Mouse (Mus musculus) kidney, adult 8-10 months (tissue): ENCODE measurements around the gene Tshr.
"Not testable (repeated sequence)": the region's sequence is repeated elsewhere in the genome, so short reads cannot be mapped to it uniquely, and the experiment has no call there.

Source experiments
- DNase-seq, 2 experiments: peaks; one replicate each; pipeline ENCODE4 v3.0.0; 2022

Gene Tshr

DNA sequence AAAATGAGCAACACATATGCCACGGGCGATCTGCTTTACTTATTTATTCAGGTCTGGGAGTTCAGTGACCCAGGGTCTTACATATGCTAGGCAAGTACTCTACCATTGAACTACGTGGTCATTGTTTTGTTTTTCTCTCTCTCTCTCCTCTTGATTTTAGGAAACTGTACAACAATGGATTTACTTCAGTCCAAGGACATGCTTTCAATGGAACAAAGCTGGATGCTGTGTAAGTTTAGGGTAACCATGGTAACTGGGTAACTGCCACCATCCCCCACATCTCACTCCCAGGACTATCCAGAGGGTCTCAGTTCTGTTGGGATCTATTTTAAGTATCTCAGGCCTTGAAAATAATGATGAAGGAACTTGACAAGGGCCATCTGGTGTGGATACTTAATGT, 127.4 kb downstream of the Tshr start:
- no peak for DNase-seq

DNA sequence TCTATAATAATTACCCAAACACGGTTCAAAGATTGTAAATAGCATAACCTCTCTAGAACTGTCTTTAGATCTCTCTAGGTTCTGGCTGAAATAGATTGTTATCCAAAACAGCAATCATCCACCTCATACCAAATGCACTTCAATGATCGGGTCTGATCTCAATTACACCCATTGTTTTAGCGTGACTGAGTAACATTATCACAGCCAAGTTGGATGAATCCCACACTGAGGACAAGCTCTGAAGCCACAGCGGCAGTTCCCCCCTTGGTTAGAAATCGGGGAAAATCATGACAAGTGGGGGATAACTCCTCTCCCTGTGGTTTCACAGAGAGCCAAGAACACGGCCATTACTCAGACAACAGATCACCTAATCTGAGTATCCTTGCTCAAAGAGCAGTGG, 129.6 kb downstream of the Tshr start:
- DNase-seq, result no peak

DNA sequence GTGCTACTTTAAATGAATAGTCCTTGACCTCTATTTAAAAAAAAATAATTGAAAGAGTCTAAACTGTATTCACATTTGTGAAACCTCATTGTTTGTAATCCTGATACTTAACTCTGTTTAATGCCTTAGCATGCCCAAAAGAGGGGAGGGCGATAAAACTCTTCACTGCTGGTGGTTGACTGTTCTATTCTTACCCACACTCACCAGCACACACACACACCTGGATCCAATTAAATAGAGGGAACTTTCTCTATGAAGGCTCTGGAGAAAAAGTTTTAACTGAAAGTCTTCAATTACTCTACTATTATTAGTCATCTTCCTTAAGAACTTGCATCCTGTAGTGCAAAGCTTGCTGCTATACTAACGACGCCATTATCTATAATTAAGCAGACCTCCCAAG, 133.4 kb downstream of the Tshr start:
- no peak for DNase-seq

DNA sequence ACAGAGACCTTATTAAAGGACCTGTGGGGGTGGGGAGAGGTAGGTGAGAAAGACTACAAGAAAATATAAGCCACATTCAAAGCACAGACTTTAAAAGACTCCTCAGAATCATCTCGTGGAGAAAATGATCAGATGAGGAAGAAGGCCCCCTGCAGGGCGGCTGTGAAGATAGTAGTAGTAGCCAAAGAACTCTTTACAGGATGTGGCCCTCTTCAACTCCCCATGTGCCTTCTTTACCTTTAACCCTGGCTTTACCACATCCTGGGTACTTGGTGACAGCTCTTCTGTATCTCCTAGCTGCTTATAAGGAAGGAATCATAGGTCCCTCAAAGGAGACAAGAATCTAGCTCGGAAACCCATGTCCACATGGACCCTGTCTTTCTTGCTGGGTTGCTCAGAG, 139.3 kb downstream of the Tshr start:
- no peak for DNase-seq

DNA sequence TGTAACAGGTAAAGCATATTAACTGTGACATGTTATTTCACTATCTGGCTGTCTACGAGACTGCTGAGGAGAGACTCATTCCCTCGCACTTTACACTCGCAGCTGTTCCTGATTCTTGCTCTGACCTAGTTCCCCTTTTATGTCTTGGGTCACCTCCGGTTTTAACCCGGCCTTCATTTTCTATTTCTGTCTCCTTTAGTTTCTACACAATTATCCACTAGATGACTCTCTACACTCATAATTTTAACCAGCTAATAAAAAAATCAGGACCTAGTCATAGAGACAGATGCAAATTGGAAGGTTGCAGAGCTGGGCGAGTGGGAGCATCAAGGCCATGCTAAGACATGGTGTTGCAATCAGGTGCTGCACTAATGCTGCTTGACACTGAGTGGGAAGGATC, 150.2 kb downstream of the Tshr start:
- DNase-seq, result no peak

DNA sequence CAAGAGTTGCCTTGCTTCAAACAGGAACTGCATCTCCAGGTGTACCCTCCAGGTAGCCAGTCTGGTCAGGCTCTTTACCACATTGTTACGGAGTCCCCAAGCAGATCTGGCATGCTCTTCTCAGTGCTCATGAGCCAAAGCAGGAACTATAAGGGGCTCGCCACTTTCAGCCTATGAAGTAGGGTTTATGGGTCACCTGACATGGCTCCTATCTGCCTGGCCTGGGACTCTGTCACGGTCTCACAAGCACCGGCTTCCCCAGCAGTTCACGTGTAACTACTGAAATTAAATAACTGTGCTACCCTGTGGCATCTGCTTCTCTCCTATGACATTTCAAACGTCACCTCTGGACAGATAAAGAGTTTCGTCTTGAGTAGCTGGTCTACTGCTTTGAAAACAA, 155.8 kb downstream of the Tshr start:
- no peak for DNase-seq

DNA sequence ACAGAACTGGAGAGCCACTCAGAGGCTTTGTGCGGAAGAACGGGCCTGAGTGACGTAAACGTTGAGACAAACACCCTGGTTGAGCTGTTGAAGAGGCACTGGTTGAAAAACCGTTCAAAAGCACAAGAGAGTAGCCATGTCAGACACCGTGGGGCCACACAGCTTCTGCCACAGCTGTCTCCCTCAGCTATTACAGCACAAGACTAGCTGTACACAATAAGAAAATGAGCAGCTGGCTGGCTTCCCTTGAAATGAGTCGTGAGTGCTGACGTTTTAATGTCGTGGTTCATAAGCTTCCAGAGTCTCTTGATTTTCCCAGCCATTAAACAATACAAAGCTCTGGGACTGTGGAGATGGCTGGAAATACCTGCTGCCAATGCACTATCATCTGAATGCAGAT, 165.1 kb downstream of the Tshr start:
- no peak for DNase-seq

DNA sequence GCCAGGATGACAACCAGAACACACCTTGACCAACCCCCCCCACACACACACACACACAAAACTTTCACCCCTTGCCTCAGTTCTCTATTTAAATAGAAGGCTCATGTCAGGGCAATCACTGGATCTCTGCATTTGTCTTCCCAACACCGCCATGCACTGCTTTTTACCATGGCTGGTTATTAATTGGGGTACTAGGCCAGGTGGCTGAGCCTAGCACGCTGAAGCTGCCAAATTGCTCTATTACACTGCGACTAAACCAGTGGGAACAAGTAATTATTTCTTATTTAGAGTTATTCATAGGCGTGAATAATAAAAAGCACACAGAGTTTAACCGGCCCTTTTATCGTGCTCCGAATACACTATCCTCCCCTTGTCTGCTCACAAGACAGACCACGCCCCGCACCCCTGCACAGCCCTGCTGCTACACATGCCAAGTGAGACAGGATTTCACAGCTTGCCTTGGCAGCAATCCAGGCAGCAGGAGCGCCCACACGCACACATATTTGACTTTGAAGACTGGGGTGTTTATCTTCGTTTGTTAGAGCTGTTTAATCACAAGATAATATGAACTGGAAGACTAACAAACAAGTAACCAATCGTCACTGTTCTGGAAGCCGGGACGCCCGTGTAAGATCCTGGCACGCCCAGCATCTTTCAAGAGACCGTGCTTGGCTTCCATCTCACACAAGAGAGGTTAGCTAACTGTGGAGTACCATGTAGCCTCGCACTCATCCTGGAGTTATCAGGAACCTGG, 167.6 kb downstream of the Tshr start:
- peak; percentile 20 to 24 for DNase-seq

DNA sequence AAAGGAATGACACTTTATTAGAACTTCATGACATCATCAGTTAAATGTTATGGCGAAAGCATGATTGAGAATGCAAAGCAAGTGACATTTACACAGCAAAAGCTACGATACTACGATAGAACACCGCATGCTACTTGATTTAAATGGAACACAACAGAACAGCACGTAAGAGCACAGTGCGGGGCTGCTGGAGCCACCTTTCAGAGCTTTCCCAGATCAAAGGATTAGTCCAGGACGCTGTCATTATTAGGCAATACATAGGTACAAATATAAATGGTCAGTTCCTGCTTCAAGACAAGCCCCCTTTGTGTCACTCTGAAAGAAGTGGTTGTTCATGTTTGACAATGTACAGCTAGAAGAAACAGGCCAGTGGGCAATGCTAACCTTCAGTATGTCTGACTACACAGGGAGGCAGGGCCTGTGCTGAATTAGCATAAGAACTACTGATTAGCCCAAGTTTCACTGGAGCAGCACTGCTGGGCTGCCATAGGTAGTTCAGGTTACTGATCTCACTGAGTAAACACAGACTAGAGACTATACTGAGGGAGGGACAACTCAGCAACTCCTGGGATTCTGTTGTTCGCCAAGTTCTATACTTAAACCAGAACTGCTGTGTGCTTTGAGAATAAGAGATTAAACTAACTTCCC, 173.1 kb downstream of the Tshr start:
- not testable (repeated sequence) for DNase-seq

DNA sequence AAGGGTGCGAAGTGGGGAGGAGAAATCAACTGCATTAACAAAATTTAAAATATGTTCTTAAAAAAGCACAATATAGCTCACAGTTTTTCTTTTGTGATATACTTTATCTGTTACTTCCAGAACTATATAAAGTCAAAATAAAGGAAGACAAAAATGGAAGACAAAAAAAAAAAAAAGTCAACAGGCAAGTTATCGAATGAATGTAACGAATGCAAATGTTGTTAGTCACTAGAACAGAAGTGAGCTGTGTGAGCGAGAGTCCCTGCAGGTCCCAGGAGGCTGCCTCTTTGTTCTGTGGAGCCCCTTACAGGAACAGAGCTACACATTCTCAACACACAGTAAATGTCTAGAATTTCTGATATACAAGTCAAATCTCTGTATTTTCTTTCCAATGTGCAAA, 173.8 kb downstream of the Tshr start:
- DNase-seq, result not testable (repeated sequence)

DNA sequence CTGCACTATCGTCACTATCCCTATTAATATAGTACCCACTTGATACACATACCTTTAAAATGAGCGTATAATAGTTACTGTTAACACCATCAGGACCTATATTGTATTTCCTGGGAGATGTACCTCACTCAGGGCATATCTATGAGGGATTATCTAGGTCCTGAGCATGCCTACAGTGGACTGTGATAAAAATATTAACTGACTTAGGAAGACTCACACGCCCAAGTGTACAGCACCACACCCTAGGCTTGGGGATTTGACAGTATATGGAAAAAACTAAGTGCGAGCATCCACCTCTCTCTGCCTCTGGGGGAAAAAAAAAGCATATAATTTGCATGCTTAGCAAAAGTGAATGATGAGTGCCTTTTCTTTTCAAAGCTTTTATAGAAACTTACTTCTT, 182.8 kb downstream of the Tshr start:
- no peak for DNase-seq

DNA sequence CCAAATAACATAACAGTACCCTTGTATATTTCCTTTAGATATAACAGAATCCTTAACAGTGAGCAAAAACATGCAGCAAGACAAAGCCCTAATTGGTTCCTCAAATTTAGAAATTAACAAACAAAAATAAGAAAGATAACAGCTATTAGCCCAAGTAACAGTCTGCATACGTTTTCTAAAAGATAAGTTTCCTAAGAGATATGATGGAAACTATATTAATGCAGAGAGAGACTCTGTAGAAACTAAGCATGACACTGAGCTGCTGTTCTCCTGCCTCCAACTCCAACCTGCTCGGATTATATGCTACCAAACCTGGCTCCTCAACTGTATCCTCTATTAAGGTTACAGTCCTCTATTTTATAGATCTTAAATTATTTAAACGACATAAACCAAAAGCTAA, 184.9 kb downstream of the Tshr start:
- no peak for DNase-seq

DNA sequence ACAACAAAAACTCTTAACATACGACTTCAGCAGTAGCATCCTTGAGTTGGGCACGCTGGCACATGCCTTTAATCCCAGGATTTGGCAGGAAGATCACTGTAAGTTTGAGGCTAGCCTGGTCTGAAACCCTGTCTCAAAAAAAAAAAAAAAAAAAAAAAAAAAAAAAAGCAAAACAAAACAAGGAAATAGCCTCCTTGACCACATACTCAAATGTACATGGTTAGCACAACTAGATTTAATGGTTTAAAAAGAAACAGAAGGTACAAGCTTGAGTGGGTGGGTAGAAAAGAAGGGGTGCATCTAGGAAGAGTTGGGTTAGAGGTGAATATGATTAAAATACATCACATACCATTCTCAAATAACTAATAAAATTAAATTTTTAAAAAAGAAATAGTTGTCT, 187.3 kb downstream of the Tshr start:
- no peak for DNase-seq

DNA sequence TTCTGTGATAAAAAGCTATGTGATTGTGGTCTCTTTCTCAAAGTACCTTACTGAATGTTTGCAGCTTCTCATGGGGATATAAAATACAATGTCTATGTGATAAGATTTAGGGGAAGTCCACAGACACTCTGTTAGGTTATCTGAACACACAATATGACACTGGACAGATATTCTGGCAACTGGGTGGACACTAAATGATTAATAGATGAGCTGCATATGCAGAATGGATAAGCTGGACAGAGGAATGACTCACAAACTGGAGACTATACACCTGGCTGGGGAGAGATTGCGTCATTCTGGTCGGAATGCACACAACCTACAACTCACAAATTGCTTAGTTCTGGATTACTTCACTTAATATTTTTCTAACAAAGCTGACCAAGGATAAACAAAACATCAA, 195.3 kb downstream of the Tshr start:
- DNase-seq, result no peak

DNA sequence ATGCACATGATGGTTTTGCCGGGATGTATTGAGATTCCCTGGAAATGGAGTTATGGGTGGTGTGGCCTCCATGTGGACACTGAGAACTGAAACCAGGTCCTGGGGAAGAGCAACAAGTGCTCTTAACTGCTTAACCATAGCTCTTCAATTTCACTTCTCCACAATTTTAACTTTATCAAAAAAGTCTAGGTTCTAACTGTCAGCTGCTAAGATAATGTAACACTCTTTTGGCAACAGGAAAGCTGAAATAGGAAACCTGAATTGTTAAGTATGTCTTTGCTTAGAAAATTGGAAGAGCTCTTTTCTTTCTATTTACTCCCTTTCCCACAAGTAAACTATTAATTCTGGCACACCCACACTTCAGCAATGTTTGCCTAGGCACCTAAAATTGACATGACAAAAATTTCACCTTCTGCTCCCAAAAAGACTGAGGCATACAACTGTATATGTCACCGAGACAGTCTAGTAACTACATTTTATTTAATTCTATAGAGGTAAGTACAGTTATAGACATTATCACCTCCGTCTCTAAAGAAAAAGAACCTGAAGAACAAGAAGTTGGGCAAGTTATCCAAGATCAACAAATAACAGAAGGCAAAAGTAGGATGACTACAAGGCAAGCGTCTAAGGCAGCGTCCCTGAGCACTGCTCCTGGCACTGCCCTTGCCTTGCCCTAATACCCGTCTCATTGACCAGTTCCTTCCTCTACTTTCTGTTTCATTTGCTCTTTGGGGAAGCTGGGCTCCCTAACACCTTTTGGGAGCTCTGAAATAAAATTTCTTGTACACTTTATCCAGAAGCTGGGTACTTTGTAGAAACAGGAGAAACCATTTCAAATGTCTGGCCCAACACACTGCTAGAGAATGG, 197.1 kb downstream of the Tshr start:
- no peak for DNase-seq

DNA sequence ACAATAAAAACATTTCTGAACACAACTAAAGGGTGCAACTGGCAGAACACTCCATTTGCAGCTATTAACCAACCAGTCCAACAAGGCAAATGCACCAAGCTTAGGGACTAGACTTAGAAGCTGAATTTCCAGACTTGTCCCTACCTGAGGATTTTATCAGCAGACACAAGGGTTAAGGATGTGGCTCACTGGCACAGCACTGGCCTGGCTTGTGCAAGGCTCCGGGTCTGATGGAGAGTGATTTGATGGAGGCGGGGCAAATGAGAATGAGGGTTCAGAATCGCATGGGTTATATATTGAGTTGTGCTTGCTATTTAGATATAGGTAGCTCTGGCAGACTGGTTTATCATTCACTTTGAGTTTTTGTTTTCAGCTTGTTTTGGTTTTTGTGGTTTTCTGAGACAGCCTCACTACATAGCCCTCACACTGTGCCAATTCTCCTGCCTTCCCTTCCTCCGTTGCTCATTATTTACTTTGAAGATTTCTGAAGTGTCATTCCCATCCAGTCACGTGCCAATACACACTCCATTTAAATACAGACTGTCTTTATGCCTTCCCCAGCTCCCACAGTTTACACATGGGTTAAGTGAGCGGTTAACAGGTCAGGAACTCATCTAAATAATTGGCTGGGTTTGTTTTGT, 198.1 kb downstream of the Tshr start:
- no peak for DNase-seq

DNA sequence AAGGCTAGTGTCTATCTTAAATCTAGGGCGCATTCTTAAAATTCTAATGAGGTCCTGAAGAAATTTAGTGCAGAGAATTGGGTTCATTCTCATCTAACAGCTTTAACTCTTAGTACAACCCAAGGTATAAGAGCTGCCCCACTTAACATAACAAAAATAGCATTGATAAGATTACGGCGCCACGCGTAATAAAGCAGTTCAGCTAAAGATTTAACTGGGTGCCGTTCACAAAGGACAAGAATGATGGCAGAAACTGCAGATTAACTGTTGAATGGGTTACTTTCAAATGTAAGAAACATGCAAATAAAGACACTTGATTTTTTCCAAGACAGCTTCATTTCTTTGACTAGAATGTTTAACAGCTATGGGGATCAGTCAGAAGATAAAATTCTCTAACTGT, 199.0 kb downstream of the Tshr start:
- no peak for DNase-seq

DNA sequence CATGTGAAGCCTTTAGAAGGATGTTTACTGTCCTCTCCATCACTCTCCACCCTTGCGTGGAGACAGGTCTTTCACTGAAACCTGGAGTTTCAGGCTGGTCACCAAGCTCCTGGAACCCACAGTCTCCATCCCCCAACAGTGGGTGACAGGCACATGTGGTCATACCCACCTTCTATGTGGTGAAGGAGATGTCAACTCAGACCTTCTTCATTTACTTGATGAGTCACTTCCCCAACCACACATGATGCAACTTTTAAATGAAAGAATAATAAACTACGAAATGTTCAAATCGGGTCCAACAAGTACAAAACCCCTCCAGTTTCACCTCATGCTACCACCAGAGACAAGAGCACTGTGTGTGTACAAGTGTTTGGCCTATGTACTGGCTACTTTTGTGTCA, 200.8 kb downstream of the Tshr start:
- DNase-seq, result no peak

DNA sequence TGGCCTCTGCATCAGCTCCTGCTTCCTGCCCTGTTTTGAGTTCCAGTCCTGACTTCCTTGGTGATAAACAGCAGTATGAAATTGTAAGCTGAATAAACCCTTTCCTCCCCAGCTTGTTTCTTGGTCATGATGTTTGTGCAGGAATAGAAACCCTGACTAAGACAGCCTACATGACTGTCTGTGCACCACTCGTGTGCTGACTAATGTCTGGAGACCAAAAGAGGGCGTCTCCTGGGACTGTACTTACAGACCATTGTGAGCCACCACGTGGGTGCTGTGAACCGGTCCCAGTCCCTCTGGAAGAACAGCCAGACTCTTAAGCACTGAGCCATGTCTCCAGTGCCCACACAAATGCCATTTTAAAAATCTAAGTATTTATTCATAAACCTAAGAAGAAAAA, 201.5 kb downstream of the Tshr start:
- DNase-seq, result not testable (repeated sequence)

DNA sequence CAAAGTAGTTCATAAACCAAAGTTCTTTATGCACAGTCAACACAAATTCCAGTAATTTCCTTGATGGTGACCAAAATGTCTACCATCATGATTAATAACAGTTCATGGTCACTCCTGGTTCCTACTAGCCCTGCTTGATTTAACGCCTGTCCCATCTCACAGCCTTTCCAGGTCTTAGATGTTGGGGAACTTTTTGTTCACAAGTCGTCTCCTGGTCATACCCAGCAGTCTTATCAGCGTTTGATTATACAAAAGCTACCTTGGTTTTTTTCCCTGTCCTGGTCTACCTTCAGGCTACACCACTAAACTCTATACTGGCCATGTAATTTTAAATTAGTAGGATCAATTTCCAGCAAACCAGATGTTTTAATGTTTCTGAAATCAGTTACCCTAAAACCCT, 202.7 kb downstream of the Tshr start:
- DNase-seq, result no peak

DNA sequence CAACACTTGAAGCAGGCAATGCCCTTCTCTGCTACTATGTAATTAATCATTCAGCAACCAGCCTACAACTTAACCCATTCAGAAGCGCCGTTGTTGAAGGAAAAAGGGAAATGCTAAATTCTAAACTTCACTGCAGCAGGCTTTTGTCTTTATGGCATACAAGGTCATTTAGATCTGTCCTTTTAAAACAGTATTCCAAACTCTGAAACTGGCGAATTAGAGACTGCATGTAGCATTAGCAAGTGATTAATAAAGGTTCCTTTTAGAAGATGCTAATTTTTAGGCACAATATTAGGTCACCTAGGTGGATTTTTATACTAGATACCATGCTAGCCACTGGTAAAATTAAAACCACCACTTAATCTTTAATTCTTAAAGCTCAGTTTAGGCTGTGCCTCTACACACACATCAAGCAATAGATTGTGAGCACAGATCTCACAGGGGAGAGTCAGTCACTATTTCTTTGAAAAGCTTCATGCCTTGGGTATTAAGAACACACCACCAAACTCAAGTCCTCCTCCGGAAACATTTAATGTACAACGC, 203.2 kb downstream of the Tshr start:
- no peak for DNase-seq

DNA sequence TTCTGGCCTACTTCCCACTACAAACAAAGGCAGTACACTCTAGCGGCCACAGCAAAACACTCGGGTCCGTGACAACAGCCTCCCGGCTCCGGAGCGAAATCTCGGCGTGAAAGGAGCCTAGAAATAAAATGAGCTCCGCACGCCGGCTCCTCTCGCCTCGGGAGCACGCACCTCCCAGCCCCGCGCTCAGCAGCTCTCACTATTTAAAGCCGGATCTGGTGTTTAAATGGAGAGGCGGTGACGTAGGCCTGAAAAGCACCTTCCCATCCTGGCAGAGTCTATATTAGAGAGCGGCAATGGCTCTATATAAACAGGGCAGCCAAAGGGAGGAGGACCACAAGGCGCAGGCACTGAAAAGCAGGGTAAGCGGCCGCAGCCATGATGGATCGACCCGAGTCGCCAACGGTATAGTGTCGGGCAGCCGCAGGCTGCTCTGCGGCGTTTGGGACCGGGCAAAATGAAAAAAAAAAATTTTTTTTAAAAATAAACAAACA, 203.9 kb downstream of the Tshr start:
- peak; percentile 91 for DNase-seq
